Comparison of ENCODE assay signal across 9 mouse cellular contexts in the genomic region with DNA sequence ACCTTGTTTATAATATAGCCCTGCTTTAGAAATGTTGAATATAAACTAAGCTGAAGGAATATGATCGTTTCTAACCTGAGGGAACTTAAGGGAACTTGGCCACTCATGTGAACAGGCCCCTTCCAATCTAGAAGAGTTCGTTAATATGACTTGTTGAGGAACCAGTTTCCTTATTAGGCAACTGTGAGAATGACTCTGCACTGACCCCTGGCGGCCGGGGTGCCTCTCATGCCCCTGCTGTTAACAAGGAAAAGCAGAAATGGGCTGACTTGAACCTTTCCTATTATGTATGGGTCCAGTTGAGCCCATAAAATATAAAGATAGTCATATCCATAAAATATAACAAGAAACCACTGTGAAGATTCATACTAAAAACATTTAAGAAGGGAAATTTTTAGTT. TPM values are rescaled to one million over a fixed set of nuclear protein-coding genes. Genes with fewer than 3 reads are reported as not detected.
DNase-seq lines count a peak whose midpoint lies in the region; ATAC-seq and TF ChIP-seq lines count a peak whose summit lies in the region.
"Had no signal": no experiment of that assay in that cellular context is flagged by ENCODE, and none has a peak within 500 bp of the region (broad histone marks: within the 10 kb centered on the region; RNA-seq: fewer than 3 reads in every experiment).

No protein-coding gene starts in this region.

- no peaks in the 10 kb centered on the region for H3K9me3 ChIP-seq in liver, embryonic 12.5 days (replicated peaks)
- H3K9me3 ChIP-seq: heart, embryonic 15.5 days had no signal

- H3K4me1 ChIP-seq in embryonic fibroblast, embryonic 13.5 days (ENCODE audit: control insufficient read depth, insufficient read depth, low read length): no peaks in the 10 kb centered on the region
- H3K4me1 ChIP-seq in liver, embryonic 12.5 days: no peaks in the 10 kb centered on the region
- H3K4me1 ChIP-seq: heart, embryonic 15.5 days had no signal

- no peak overlapping the region for H3K4me2 ChIP-seq in liver, embryonic 12.5 days
- H3K4me2 ChIP-seq: heart, embryonic 15.5 days had no signal

- peak; percentile 39 for DNase-seq in right cerebral cortex, adult 18-20 months
- no peak for DNase-seq in right cerebral cortex, postnatal 36 days (ENCODE audit: low spot score in 2 of 2)
- peak; percentile 83 for DNase-seq in adrenal gland, postnatal 25 days
- peak; percentile 91 for DNase-seq in induced T-regulatory cell, adult 2 months (ENCODE audit: low read depth)
- peak; percentile 39 for DNase-seq in retina, adult 2 months (ENCODE audit: low read depth, low spot score)
- peak; percentile 74 for DNase-seq in urinary bladder, postnatal 25 days (ENCODE audit: low spot score)

- peaks cover 27% of the 10 kb centered on the region for H3K36me3 ChIP-seq in liver, embryonic 12.5 days

- WGBS in liver, embryonic 12.5 days (ENCODE audit: insufficient replicate concordance): 2% methylated on average over 4 of the region's 4 CpGs

- H3K4me3 ChIP-seq in embryonic fibroblast, embryonic 13.5 days (ENCODE audit: insufficient read depth, low read length): no peak overlapping the region
- H3K4me3 ChIP-seq in liver, embryonic 12.5 days: no peak overlapping the region
- H3K4me3 ChIP-seq: heart, embryonic 15.5 days had no signal

- 0 out of 2 replicates have a peak, but pooled peaks cover under 1% of the 10 kb centered on the region for H3K27me3 ChIP-seq in liver, embryonic 12.5 days (replicated peaks)
- H3K27me3 ChIP-seq: heart, embryonic 15.5 days had no signal

- H3K9ac ChIP-seq in liver, embryonic 12.5 days: no peak overlapping the region
- H3K9ac ChIP-seq: heart, embryonic 15.5 days had no signal

- TF ChIP-seq POLR2A in embryonic fibroblast, embryonic 13.5 days (IDR thresholded peaks at IDR 0.05; ENCODE audit: low read depth, low read length): no peak

- peak; percentile 49; the same call in 1 of the 2 replicates for ATAC-seq in liver, embryonic 12.5 days

- TF ChIP-seq CTCF in embryonic fibroblast, embryonic 13.5 days (IDR thresholded peaks at IDR 0.05; ENCODE audit: borderline replicate concordance, insufficient read depth, low read length): peak; percentile 69; the same call in 1 of the 2 replicates

- H3K27ac ChIP-seq in embryonic fibroblast, embryonic 13.5 days (ENCODE audit: insufficient read depth, low read length): no peak overlapping the region
- H3K27ac ChIP-seq in liver, embryonic 12.5 days: no peak overlapping the region
- H3K27ac ChIP-seq: heart, embryonic 15.5 days had no signal

RNA-seq across cellular contexts. Expression of a gene that starts 8.1 kb away (rescaled TPM):
- 35.2 and 50.6 TPM in 2 replicates for total RNA-seq in adrenal gland, postnatal 25 days (2021)
- 40.0 and 41.1 TPM in 2 replicates for polyA plus RNA-seq in embryonic fibroblast, embryonic 13.5 days (2011; ENCODE audit: insufficient read length, low read depth, missing spikeins)
- 9.7 and 11.2 TPM in 2 replicates for polyA plus RNA-seq in liver, embryonic 12.5 days (2016; fragmentation: Nextera tagmentation; extraction: Ambion mirVana)

RNA-seq across cellular contexts. Expression of a gene that starts 10.5 kb away (rescaled TPM):
- 28.5 and 36.0 TPM in 2 replicates for total RNA-seq in adrenal gland, postnatal 25 days (2021)
- polyA plus RNA-seq in embryonic fibroblast, embryonic 13.5 days (2011; ENCODE audit: insufficient read length, low read depth, missing spikeins): 9.5 and 10.3 TPM in 2 replicates
- 9.6 and 10.6 TPM in 2 replicates for polyA plus RNA-seq in liver, embryonic 12.5 days (2016; fragmentation: Nextera tagmentation; extraction: Ambion mirVana)

RNA-seq across cellular contexts. Expression of a gene that starts 39.6 kb away (rescaled TPM):
- total RNA-seq in adrenal gland, postnatal 25 days (2021): 43.7 and 58.4 TPM in 2 replicates
- polyA plus RNA-seq in embryonic fibroblast, embryonic 13.5 days (2011; ENCODE audit: insufficient read length, low read depth, missing spikeins): 55.8 and 60.0 TPM in 2 replicates
- 41.5 and 43.0 TPM in 2 replicates for polyA plus RNA-seq in liver, embryonic 12.5 days (2016; fragmentation: Nextera tagmentation; extraction: Ambion mirVana)

Comparison
In these comparisons a context has a peak if more than half of its experiments do, and no peak if none do; other contexts are left out.
1. DNase-seq: peak in right cerebral cortex, adult 18-20 months (single experiment), adrenal gland, postnatal 25 days (single experiment), induced T-regulatory cell, adult 2 months (single experiment), retina, adult 2 months (single experiment) and urinary bladder, postnatal 25 days (single experiment); none in right cerebral cortex, postnatal 36 days (0 of 2).